Mouse (Mus musculus): ENCODE data around the gene Smok2a. TPM values are rescaled to one million over a fixed set of nuclear protein-coding genes. Genes with fewer than 3 reads are reported as not detected.
"Not testable (repeated sequence)": the region's sequence is repeated elsewhere in the genome, so short reads cannot be mapped to it uniquely, and the experiment has no call there.

Smok2a gene
- not detected for total RNA-seq (2021)

- intact Hi-C loops (cut with DNase I) = no loop called here
- DNase-seq = no peak
These were observed at the start of gene Smok2a for GRCm38 (mm10) chr17:13220888-13221287. TSS of gene Smok2a (plus strand) at chr17:13221188.

GRCm38 (mm10) chr17:13173578-13173977, 47.4 kb upstream of the Smok2a start:
- intact Hi-C loops (cut with DNase I); DNase-seq: not testable (repeated sequence)

DNA sequence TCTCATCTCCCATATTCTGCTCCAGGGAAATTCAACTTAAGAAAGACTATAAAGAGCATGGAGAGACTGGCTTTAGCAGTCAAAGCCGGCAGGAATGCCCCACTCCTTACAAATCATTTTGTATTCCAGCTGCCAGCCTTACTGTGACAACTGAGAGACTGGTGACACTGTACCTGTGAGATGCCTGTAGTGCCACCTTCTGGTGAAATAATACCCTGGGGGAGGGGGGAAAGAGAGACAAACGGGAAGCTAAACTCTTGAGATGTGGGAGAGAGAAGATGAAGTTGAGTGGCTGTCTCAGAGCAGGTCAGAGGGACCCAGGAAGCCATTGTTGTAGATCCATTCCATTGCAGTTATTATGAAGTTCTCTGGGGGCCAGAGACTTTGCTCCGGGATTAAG, 47.0 kb upstream of the Smok2a start:
- DNase-seq; intact Hi-C loops (cut with DNase I): not testable (repeated sequence)

DNA sequence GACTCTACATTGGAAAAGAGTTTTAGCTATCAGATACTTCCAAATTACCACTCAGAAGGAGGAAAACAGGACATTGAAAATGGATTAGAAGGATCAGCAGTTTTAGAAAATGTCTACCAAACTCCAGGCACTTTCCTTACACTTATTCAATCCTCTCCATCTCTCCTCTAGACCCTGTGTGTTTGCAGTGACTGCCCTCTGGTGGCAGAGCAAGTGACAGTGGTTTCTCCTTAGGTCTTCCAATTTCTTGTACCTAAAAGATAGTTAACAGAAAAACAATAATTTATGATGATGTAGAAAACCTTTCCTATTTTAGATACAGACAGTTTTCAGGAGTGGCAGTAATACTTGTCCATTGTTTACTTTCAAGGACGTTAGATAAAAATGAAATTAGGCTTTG, 45.4 kb upstream of the Smok2a start:
- intact Hi-C loops (cut with DNase I); DNase-seq: not testable (repeated sequence)

DNA sequence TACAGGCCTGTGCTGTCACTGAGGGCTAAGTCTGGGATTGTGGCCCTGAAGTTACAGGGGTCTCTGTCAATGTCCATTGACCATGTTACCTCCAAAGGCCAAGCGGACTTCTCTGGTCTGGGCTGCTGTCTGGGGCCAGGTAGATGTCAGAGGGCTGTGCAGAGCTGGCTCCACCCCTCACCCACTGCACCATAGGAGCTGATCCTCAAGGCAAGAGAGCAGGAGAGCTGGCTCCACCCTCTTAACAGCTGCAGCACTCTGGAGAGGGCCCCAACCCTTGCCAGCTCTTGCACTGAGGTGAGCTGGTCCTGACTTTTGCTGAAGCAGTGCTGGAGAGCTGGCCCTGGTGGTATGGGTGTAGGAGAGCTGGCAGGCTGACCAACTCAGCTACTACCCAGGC, 43.2 kb upstream of the Smok2a start:
- intact Hi-C loops (cut with DNase I); DNase-seq: not testable (repeated sequence)

GRCm38 (mm10) chr17:13179021-13179420, 42.0 kb upstream of the Smok2a start:
- intact Hi-C loops (cut with DNase I) = not testable (repeated sequence)

DNA sequence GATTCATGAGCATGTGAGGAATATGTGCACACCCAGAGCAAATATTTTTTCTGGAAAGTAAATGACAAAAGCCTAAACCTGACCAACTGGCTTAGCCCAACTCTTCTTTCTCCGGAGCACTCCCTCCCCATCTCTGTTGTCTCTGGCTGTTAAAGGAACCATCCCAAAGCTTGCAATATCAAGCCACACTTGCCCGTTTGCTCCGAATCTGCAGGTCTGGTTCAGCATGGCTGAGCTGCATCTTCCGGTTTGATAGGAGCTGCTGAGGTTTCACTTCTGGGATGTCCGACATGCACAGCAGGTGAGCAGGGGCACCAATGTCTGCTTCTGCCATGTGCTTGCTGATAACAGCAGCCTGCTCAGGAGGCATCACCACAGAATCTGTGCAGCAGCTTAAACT, 40.5 kb upstream of the Smok2a start:
- intact Hi-C loops (cut with DNase I) = loop anchor here (10.0 kb wide), 1 partner anchor 274 kb away; no protein-coding TSS in a partner anchor
- DNase-seq = not testable (repeated sequence)

More at GRCm38 (mm10) chr17:13179021-13179420, 42.0 kb upstream of the Smok2a start:
- DNase-seq = not testable (repeated sequence)

DNA sequence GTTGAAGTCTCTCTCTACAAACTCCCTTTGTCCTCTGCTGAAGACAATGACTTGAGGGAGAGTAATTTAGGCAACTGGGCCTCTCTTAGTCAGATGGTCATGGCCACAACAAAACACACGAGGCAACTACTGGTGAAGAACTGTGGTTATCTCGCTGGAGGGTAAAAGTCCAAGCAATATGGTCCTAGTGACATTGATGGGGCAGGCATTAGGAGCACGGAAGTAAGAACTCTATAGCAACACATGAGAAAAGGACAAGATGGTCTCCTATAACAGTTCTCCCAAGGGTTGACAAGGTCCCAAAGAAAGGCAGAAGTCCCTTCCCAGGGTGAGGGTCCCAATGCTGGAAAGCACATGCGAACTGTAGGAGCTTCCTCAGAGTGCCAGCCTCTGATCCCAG, 38.3 kb upstream of the Smok2a start:
- DNase-seq = not testable (repeated sequence)
- intact Hi-C loops (cut with DNase I) = loop anchor here (10.0 kb wide), 1 partner anchor 272 kb away; no protein-coding TSS in a partner anchor

DNA sequence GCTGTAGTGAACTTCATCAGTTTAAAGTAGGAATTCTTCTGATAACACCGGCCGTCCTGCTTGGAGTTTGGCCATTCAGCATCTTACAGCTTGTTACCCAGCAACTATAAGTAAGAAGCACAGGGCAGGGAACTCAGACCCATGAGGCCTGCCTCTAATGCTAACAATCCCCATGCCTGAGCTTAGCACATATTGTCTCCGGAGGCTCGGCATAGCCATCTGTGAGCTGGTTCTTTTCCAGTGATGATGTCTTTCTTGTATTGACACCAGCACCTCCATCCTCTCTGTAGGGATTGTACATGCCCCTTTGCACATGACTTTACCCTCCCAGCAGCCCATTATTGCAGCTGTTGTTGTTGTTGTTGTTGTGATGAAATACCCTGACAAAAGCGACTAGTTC, 36.5 kb upstream of the Smok2a start:
- DNase-seq = not testable (repeated sequence)
- intact Hi-C loops (cut with DNase I) = loop anchor here (10.0 kb wide), 1 partner anchor 270 kb away; no protein-coding TSS in a partner anchor

GRCm38 (mm10) chr17:13186541-13186940, 34.4 kb upstream of the Smok2a start:
- DNase-seq = not testable (repeated sequence)
- intact Hi-C loops (cut with DNase I) = loop anchor here (10.0 kb wide), 1 partner anchor 268 kb away; no protein-coding TSS in a partner anchor

DNA sequence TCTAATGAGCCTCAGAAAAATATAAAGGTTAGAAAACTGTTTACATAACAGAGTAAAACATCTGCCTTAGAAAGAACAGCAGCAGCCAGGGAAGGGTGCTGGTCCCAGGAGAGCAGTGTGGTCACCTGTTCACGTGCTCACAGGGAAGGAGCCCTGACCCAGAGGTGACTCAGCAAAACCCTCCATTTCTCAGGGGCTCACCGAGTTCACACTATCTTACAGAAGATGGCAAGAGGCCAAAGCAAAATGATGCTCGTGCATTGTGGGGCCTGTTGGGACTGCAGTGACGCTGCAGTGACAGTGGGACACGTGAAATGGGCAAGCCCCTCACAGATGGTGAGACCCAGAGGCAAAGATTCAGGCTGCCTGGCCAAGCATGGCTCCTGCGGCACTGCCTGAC, 33.4 kb upstream of the Smok2a start:
- intact Hi-C loops (cut with DNase I) = loop anchor here (10.0 kb wide), 1 partner anchor 267 kb away; no protein-coding TSS in a partner anchor
- not testable (repeated sequence) for DNase-seq

DNA sequence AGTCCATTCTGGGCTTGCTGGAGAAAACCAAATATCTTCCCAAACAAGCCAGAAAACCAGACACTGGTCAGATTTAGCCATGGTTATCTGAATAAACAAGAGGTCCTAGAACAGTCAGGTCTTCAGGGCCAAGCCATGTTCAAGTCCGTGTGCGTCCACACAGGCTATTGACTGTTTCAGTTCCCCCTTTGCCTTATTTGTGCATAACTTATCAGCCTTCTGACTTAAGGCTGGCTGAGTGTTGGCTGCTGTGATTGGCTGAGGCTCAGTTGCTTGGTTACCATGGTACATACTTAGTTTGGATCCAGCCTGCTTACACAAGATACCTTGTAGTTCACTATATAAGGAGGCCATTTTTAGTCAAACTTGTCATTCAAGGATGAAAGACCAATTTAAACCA, 32.1 kb upstream of the Smok2a start:
- not testable (repeated sequence) for DNase-seq
- intact Hi-C loops (cut with DNase I) = loop anchor here (10.0 kb wide), 1 partner anchor 266 kb away; no protein-coding TSS in a partner anchor

- DNase-seq; intact Hi-C loops (cut with DNase I): not testable (repeated sequence)
These were observed 30.0 kb upstream of the Smok2a start for GRCm38 (mm10) chr17:13190836-13191583.

- DNase-seq; intact Hi-C loops (cut with DNase I): not testable (repeated sequence)
These were observed 24.5 kb upstream of the Smok2a start for GRCm38 (mm10) chr17:13196486-13196885.

DNA sequence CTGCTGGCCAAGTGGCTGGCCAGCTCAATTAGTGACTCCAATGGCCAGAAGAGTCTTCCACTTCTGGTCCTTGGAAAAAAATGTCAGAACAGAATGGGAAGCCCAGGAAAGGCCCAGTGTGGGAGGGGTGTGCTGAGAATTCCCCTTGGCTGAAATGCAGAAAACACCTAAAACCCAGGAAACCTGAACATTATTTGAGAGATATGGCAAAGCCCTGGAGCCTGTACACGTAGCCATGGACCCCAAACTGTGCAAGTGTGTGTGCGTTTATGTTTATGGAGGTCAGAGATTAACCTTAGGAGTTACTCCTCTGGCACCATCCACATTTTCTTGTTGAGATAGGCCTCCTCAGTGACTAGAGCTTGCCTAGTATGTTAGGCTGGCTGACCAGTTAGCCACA, 22.2 kb upstream of the Smok2a start:
- intact Hi-C loops (cut with DNase I); DNase-seq: not testable (repeated sequence)

DNA sequence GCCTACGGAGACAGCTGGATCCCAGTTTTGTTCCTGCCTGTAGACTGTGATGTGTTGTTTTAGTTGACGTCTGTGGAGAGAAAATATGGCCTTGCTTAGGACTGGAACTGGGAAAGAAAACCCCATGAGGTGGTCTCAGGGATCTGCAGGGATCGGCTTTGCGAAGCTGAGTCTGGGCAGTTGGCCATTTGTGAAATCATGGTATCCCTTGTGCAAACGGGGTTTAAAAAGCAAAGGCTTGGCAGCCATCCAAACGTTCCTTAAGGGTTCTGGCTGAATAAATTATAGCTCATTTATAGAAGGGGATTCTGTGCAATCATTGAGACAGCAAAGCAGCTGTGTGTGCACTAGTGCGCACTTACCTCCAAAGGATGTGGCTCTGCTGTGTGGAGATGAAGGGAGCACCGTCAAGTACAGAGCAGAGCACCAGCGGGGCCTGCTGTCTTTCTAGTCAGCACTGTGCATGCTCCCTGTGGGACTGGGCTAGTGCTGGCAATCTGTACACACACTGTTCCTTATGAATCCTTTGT, 21.0 kb upstream of the Smok2a start:
- intact Hi-C loops (cut with DNase I); DNase-seq: not testable (repeated sequence)

- intact Hi-C loops (cut with DNase I); DNase-seq: not testable (repeated sequence)
These were observed 19.4 kb upstream of the Smok2a start for GRCm38 (mm10) chr17:13201551-13201950.

DNA sequence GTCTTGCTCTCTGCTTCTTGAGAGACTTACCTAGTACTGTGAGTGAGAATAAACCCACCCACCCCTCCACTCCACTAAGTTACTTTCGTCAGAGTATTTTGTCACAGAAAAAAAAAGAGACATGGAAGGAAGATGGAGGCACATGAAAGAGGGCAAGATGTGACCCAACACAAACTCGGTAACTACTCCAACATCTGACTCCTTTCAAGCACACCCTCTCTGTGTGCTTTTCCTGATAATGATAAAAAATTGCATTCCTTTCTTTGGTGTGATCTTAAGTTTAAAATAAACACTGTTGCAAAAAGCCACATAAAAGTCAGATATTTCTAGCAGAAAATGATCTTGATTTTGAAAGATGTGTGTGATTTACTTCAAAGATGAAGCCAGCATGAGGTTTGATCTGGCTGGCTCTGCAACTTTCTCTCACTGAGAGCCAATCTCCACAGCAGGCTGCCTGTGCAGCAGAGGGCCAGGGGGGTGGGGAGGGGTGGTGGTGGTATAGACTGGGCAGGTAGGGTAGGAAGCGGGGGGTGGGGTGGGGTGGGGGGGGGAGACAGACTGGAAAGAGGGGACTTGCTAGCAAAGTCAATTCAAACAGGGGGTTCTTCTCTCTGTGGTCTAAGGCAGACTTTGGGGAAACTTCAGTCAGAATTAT, 18.4 kb upstream of the Smok2a start:
- intact Hi-C loops (cut with DNase I) = not testable (repeated sequence)

DNA sequence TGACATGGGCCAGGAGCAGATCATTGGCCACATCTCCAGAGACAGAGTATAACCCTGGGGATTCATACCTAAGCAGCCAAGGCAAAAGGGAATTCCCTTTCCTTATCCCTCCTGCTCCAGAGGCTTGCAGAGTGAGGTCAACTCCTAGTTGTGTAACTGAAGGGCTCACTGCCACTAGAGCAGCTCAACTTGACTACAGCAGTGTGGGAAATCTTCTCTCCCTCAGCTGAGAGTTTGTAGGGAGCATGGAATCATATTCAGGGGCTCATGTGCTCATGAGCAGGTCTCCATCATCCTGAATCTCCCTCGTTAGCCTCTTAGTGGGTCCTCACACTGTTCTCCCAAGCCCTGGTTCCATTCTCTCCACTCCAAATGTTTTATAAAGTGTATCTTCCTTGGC, 15.7 kb upstream of the Smok2a start:
- intact Hi-C loops (cut with DNase I); DNase-seq: not testable (repeated sequence)

More for the DNA sequence above, 18.4 kb upstream of the Smok2a start:
- DNase-seq = not testable (repeated sequence)

DNA sequence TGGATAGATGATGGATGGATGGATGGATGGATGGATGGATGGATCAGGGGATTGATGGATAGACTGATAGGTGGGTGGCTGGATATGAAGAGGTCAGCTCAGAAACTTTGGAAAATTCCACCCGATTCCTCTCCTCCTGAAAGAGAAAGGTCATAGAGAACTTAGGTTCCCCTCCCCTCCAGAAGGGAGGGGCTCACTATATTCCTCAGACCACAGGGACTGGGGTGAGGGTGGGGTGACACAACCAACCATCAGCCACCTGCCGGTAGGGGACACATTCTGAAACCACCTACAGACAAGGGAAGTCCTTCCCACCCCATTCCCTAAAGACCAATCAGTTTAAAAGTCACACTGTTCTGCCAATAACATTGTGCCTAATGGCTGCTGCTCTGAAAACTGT, 14.5 kb upstream of the Smok2a start:
- no peak for DNase-seq
- intact Hi-C loops (cut with DNase I) = no loop called here

DNA sequence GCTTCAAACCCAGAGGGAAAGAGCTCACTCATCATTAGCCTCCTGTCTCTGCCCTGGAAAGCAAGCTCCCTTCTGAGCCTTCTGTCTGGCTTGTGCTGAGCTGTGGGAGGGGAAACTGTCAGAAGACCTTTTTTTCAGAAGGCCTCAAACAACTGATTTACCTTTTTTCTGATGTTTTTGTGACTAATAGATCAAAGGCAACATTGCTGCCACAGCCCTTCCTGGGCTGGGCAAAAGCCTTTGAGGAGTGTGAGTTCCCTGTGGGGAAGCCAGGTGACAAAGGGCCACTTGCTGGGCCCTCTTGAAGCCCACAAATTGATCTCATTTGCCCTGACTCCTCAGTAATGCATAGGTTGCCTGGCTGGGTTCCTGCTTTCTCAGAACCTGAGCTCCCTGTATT, 12.5 kb upstream of the Smok2a start:
- intact Hi-C loops (cut with DNase I) = not testable (repeated sequence)

More for the DNA sequence above, 12.5 kb upstream of the Smok2a start:
- DNase-seq = not testable (repeated sequence)

Measured in heart, postnatal 36 days (tissue).